In genomic region chr7:95351337-95351736, GRCm38 (mm10) we compare ENCODE assay signal across 26 mouse cellular contexts.
DNase-seq lines count a peak whose midpoint lies in the region; ATAC-seq lines count a peak whose summit lies in the region.
"Had no signal": no experiment of that assay in that cellular context is flagged by ENCODE, and none has a peak within 500 bp of the region (broad histone marks: within the 10 kb centered on the region; RNA-seq: fewer than 3 reads in every experiment).

No protein-coding gene starts in this region.

- 87% methylated on average over 2 of the region's 2 CpGs for WGBS in forebrain, embryonic 16.5 days
- 89% methylated on average over 2 of the region's 2 CpGs for WGBS in forebrain, embryonic 12.5 days
- 95% methylated on average over 2 of the region's 2 CpGs for WGBS in midbrain, embryonic 10.5 days
- 88% methylated on average over 2 of the region's 2 CpGs for WGBS in midbrain, embryonic 14.5 days
- WGBS in embryonic facial prominence, embryonic 13.5 days = 84% methylated on average over 2 of the region's 2 CpGs

- H3K27ac ChIP-seq in forebrain, embryonic 16.5 days (ENCODE audit: low read length) = no peak overlapping the region
- no peak overlapping the region for H3K27ac ChIP-seq in forebrain, embryonic 12.5 days
- H3K27ac ChIP-seq in midbrain, embryonic 10.5 days (replicated peaks) = peak overlapping the region; percentile 73
- H3K27ac ChIP-seq in midbrain, embryonic 14.5 days (replicated peaks; ENCODE audit: low read depth, low read length) = no peak overlapping the region
- H3K27ac ChIP-seq in embryonic facial prominence, embryonic 13.5 days = no peak overlapping the region
- H3K27ac ChIP-seq: embryonic facial prominence, embryonic 15.5 days; forebrain, embryonic 13.5 days; heart, embryonic 15.5 days; hindbrain, embryonic 15.5 days had no signal

- H3K4me3 ChIP-seq in forebrain, embryonic 16.5 days (replicated peaks; ENCODE audit: low read length) = no peak overlapping the region
- no peak overlapping the region for H3K4me3 ChIP-seq in forebrain, embryonic 12.5 days (replicated peaks)
- H3K4me3 ChIP-seq in midbrain, embryonic 10.5 days = no peak overlapping the region
- no peak overlapping the region for H3K4me3 ChIP-seq in midbrain, embryonic 14.5 days (replicated peaks; ENCODE audit: low read depth, low read length)
- H3K4me3 ChIP-seq in embryonic facial prominence, embryonic 13.5 days = no peak overlapping the region
- H3K4me3 ChIP-seq: embryonic facial prominence, embryonic 15.5 days; forebrain, embryonic 13.5 days; heart, embryonic 12.5 days; heart, embryonic 15.5 days; hindbrain, embryonic 15.5 days had no signal

- no peak overlapping the region for H3K9ac ChIP-seq in forebrain, embryonic 16.5 days (replicated peaks; ENCODE audit: low read depth, low read length)
- H3K9ac ChIP-seq in forebrain, embryonic 12.5 days = no peak overlapping the region
- no peak overlapping the region for H3K9ac ChIP-seq in midbrain, embryonic 14.5 days (replicated peaks; ENCODE audit: low read length)
- no peak overlapping the region for H3K9ac ChIP-seq in embryonic facial prominence, embryonic 13.5 days
- H3K9ac ChIP-seq: embryonic facial prominence, embryonic 15.5 days; forebrain, embryonic 13.5 days; heart, embryonic 12.5 days; heart, embryonic 15.5 days; hindbrain, embryonic 15.5 days had no signal

- no peaks in the 10 kb centered on the region for H3K27me3 ChIP-seq in forebrain, embryonic 16.5 days (replicated peaks; ENCODE audit: control insufficient read depth, insufficient read depth, low read length)
- no peaks in the 10 kb centered on the region for H3K27me3 ChIP-seq in forebrain, embryonic 12.5 days
- no peaks in the 10 kb centered on the region for H3K27me3 ChIP-seq in midbrain, embryonic 10.5 days (ENCODE audit: low read depth, poor library complexity, severe bottlenecking)
- no peaks in the 10 kb centered on the region for H3K27me3 ChIP-seq in midbrain, embryonic 14.5 days (ENCODE audit: control insufficient read depth, insufficient read depth, low read length)
- H3K27me3 ChIP-seq in embryonic facial prominence, embryonic 13.5 days = no peaks in the 10 kb centered on the region
- H3K27me3 ChIP-seq: CH12.LX; embryonic facial prominence, embryonic 15.5 days; forebrain, embryonic 13.5 days; heart, embryonic 12.5 days; heart, embryonic 15.5 days; hindbrain, embryonic 15.5 days had no signal

- H3K9me3 ChIP-seq in forebrain, embryonic 16.5 days (ENCODE audit: control insufficient read depth, low read length) = no peaks in the 10 kb centered on the region
- H3K9me3 ChIP-seq in forebrain, embryonic 12.5 days = no peaks in the 10 kb centered on the region
- H3K9me3 ChIP-seq in midbrain, embryonic 10.5 days (replicated peaks) = no peaks in the 10 kb centered on the region
- H3K9me3 ChIP-seq in midbrain, embryonic 14.5 days (ENCODE audit: control insufficient read depth, low read length) = no peaks in the 10 kb centered on the region
- no peaks in the 10 kb centered on the region for H3K9me3 ChIP-seq in embryonic facial prominence, embryonic 13.5 days
- H3K9me3 ChIP-seq: embryonic facial prominence, embryonic 15.5 days; forebrain, embryonic 13.5 days; heart, embryonic 12.5 days; heart, embryonic 15.5 days; hindbrain, embryonic 15.5 days had no signal

- peaks cover 7% of the 10 kb centered on the region for H3K4me1 ChIP-seq in forebrain, embryonic 16.5 days (replicated peaks; ENCODE audit: control insufficient read depth, insufficient read depth, low read length)
- peaks cover 12% of the 10 kb centered on the region for H3K4me1 ChIP-seq in forebrain, embryonic 12.5 days
- peaks cover 24% of the 10 kb centered on the region for H3K4me1 ChIP-seq in midbrain, embryonic 10.5 days
- 0 out of 2 replicates have a peak, but pooled peaks cover 3% of the 10 kb centered on the region for H3K4me1 ChIP-seq in midbrain, embryonic 14.5 days (ENCODE audit: control insufficient read depth, insufficient read depth, low read length)
- 0 out of 2 replicates have a peak, but pooled peaks cover 3% of the 10 kb centered on the region for H3K4me1 ChIP-seq in embryonic facial prominence, embryonic 13.5 days
- H3K4me1 ChIP-seq: embryonic facial prominence, embryonic 15.5 days; heart, embryonic 12.5 days; heart, embryonic 15.5 days; hindbrain, embryonic 15.5 days had no signal

- H3K36me3 ChIP-seq in forebrain, embryonic 16.5 days (ENCODE audit: control insufficient read depth, insufficient read depth) = no peaks in the 10 kb centered on the region
- H3K36me3 ChIP-seq in forebrain, embryonic 12.5 days (replicated peaks) = no peaks in the 10 kb centered on the region
- H3K36me3 ChIP-seq in midbrain, embryonic 10.5 days = no peaks in the 10 kb centered on the region
- H3K36me3 ChIP-seq in midbrain, embryonic 14.5 days (ENCODE audit: control insufficient read depth, insufficient read depth, low read length) = no peaks in the 10 kb centered on the region
- H3K36me3 ChIP-seq in embryonic facial prominence, embryonic 13.5 days = no peaks in the 10 kb centered on the region
- H3K36me3 ChIP-seq: embryonic facial prominence, embryonic 15.5 days; G1E; heart, embryonic 12.5 days; heart, embryonic 15.5 days; hindbrain, embryonic 15.5 days had no signal

- DNase-seq in midbrain, embryonic 10.5 days (ENCODE audit: low spot score) = no peak
- DNase-seq in midbrain, embryonic 14.5 days = no peak
- peak; percentile 12 for DNase-seq in Muller cell, postnatal 12 days (ENCODE audit: inconsistent ontology term)
- DNase-seq in right cerebral cortex, postnatal 10 days (ENCODE audit: low spot score in 2 of 2) = no peak
- DNase-seq: adrenal gland, adult 2 months; adrenal gland, postnatal 25 days; B cell, adult 2 months; cerebellum, adult 11-12 months; cerebellum, adult 8-10 months; cerebellum, postnatal 10 days; cerebellum, postnatal 36 days; embryo, embryonic 11 days; gastrocnemius, postnatal 25 days; heart, adult 18-20 months; heart, postnatal 10 days; heart, postnatal 36 days had no signal

- peak; percentile 20; the same call in 1 of the 2 replicates for ATAC-seq in forebrain, embryonic 16.5 days
- no peak for ATAC-seq in forebrain, embryonic 12.5 days (ENCODE audit: low FRiP score)
- ATAC-seq in midbrain, embryonic 14.5 days (ENCODE audit: low FRiP score, low TSS enrichment) = no peak
- 0 out of 2 replicates have a peak, but pooled peaks have one; percentile 52 for ATAC-seq in embryonic facial prominence, embryonic 13.5 days (ENCODE audit: insufficient number of reproducible peaks, insufficient read depth, low FRiP score, low TSS enrichment, low read depth)

- no peak overlapping the region for H3K4me2 ChIP-seq in forebrain, embryonic 16.5 days (ENCODE audit: low read length)
- H3K4me2 ChIP-seq in forebrain, embryonic 12.5 days = no peak overlapping the region
- no peak overlapping the region for H3K4me2 ChIP-seq in midbrain, embryonic 14.5 days (ENCODE audit: low read length)
- H3K4me2 ChIP-seq in embryonic facial prominence, embryonic 13.5 days = no peak overlapping the region
- H3K4me2 ChIP-seq: embryonic facial prominence, embryonic 15.5 days; forebrain, embryonic 13.5 days; heart, embryonic 12.5 days; heart, embryonic 15.5 days; hindbrain, embryonic 15.5 days had no signal

Comparison
In these comparisons a context has a peak if more than half of its experiments do, and no peak if none do; other contexts are left out.
1. ATAC-seq: peak in forebrain, embryonic 16.5 days (single experiment) and embryonic facial prominence, embryonic 13.5 days (single experiment); none in forebrain, embryonic 12.5 days (single experiment) and midbrain, embryonic 14.5 days (single experiment).